Mouse (Mus musculus): ENCODE results near the gene Pigm.

Pigm gene

GRCm38 (mm10) chr1:172415061-172415460, 38.7 kb downstream of the Pigm start:
- no peak for DNase-seq

- no peak for DNase-seq
These were observed 41.8 kb downstream of the Pigm start for GRCm38 (mm10) chr1:172418173-172418572.

GRCm38 (mm10) chr1:172418642-172419041, 42.3 kb downstream of the Pigm start:
- no peak for DNase-seq

- DNase-seq, result no peak
These were observed 43.8 kb downstream of the Pigm start for GRCm38 (mm10) chr1:172420181-172420580.

- DNase-seq, result no peak
These were observed 47.0 kb downstream of the Pigm start for GRCm38 (mm10) chr1:172423393-172423792.

GRCm38 (mm10) chr1:172426419-172426818, 50.1 kb downstream of the Pigm start:
- no peak for DNase-seq

- DNase-seq, result no peak
These were observed 51.5 kb downstream of the Pigm start for GRCm38 (mm10) chr1:172427841-172428240.

- no peak for DNase-seq
These were observed 52.3 kb downstream of the Pigm start for GRCm38 (mm10) chr1:172428614-172429013.

GRCm38 (mm10) chr1:172430731-172431220, 54.4 kb downstream of the Pigm start:
- no peak for DNase-seq

GRCm38 (mm10) chr1:172431836-172432586, 55.7 kb downstream of the Pigm start:
- no peak for DNase-seq

GRCm38 (mm10) chr1:172432587-172432955, 56.2 kb downstream of the Pigm start:
- DNase-seq, result no peak

GRCm38 (mm10) chr1:172433012-172433850, 56.9 kb downstream of the Pigm start:
- DNase-seq, result no peak

Data from cerebellum, adult 9-10 months (tissue).